Mouse (Mus musculus): ENCODE measurements around the gene Mcmbp. TPM values are rescaled to one million over a fixed set of nuclear protein-coding genes. Genes with fewer than 3 reads are reported as not detected.
A peak's percentile ranks its signal among the peaks of the same experiment; 100 is the strongest.

Gene Mcmbp
- polyA plus RNA-seq, 1 experiment from 2014 or later: 79.1 TPM

- Histone ChIP-seq H3K9me3 (ENCODE audit: control insufficient read depth, low read length) (no peaks in the 10 kb centered on the region), H3K36me3 (ENCODE audit: control insufficient read depth, insufficient read depth, low read length) (peaks cover 5% of the 10 kb centered on the region), H3K9ac (ENCODE audit: low read length) (no peak overlapping the region), H3K4me1 (ENCODE audit: control insufficient read depth, insufficient read depth, low read length) (peaks cover 8% of the 10 kb centered on the region), H3K27ac (ENCODE audit: low read depth, low read length) (no peak overlapping the region), H3K4me3 (ENCODE audit: low read depth, low read length) (no peak overlapping the region), H3K27me3 (ENCODE audit: control insufficient read depth, insufficient read depth, low read length) (no peaks in the 10 kb centered on the region), H3K4me2 (no peak overlapping the region)
- DNase-seq (ENCODE audit: low spot score, missing footprints) (no peak), ATAC-seq (ENCODE audit: low FRiP score) (no peak)
- 83% methylated on average over 3 of the region's 3 CpGs for WGBS
These were observed 8.5 kb upstream of the Mcmbp start for GRCm38 (mm10) chr7:128748758-128749157.

- peak overlapping the region; percentile 90 for H3K9ac ChIP-seq (ENCODE audit: low read length)
- no peaks in the 10 kb centered on the region for H3K27me3 ChIP-seq (ENCODE audit: control insufficient read depth, insufficient read depth, low read length)
- no peak overlapping the region for H3K27ac ChIP-seq (ENCODE audit: low read depth, low read length)
- H3K36me3 ChIP-seq (ENCODE audit: control insufficient read depth, insufficient read depth, low read length): peaks cover 4% of the 10 kb centered on the region
- peaks cover 8% of the 10 kb centered on the region for H3K4me1 ChIP-seq (ENCODE audit: control insufficient read depth, insufficient read depth, low read length)
- no peak for DNase-seq (ENCODE audit: low spot score, missing footprints)
- H3K9me3 ChIP-seq (ENCODE audit: control insufficient read depth, low read length): no peaks in the 10 kb centered on the region
- no peak overlapping the region for H3K4me3 ChIP-seq (ENCODE audit: low read depth, low read length)
- WGBS: 94% methylated on average over 10 of the region's 10 CpGs
- H3K4me2 ChIP-seq: no peak overlapping the region
- ATAC-seq (ENCODE audit: low FRiP score): no peak
These were observed 5.9 kb upstream of the Mcmbp start for GRCm38 (mm10) chr7:128746151-128746550.

GRCm38 (mm10) chr7:128744684-128745485 lies 4.6 kb upstream of the Mcmbp start, which contains the start of gene Sec23ip:
TSS of gene Sec23ip (plus strand) at chr7:128744943.
- Histone ChIP-seq H3K9ac (ENCODE audit: low read length) (peak within 1 kb of the TSS; percentile 90), H3K4me1 (ENCODE audit: control insufficient read depth, insufficient read depth, low read length) (peaks cover 8% of the 10 kb centered on the region), H3K4me2 (peak within 1 kb of the TSS; percentile 90), H3K36me3 (ENCODE audit: control insufficient read depth, insufficient read depth, low read length) (no peaks in the 10 kb centered on the region; the same call in 1 of the 2 replicates), H3K27ac (ENCODE audit: low read depth, low read length) (0 out of 2 replicates have a peak within 1 kb of the TSS, but pooled peaks have one; percentile 5), H3K27me3 (ENCODE audit: control insufficient read depth, insufficient read depth, low read length) (no peaks in the 10 kb centered on the region), H3K9me3 (ENCODE audit: control insufficient read depth, low read length) (no peaks in the 10 kb centered on the region), H3K4me3 (ENCODE audit: low read depth, low read length) (peak within 1 kb of the TSS; percentile 91)
- peak; percentile 89 for ATAC-seq (ENCODE audit: low FRiP score)
- 0% methylated on average over 53 of the region's 55 CpGs for WGBS
- DNase-seq (ENCODE audit: low spot score, missing footprints): peak; percentile 99

GRCm38 (mm10) chr7:128743898-128744297 lies 3.6 kb upstream of the Mcmbp start:
- H3K4me2 ChIP-seq: peak overlapping the region; percentile 35

GRCm38 (mm10) chr7:128739462-128740277 lies 625 bp downstream of the Mcmbp start:
- Histone ChIP-seq H3K9me3 (ENCODE audit: control insufficient read depth, low read length) (peaks cover 1% of the 10 kb centered on the region; the same call in 1 of the 2 replicates), H3K9ac (ENCODE audit: low read length) (peak overlapping the region; percentile 93), H3K36me3 (ENCODE audit: control insufficient read depth, insufficient read depth, low read length) (no peaks in the 10 kb centered on the region), H3K4me3 (ENCODE audit: low read depth, low read length) (peak overlapping the region; percentile 98), H3K27ac (ENCODE audit: low read depth, low read length) (peak overlapping the region; percentile 69), H3K27me3 (ENCODE audit: control insufficient read depth, insufficient read depth, low read length) (no peaks in the 10 kb centered on the region), H3K4me2 (peak overlapping the region; percentile 86), H3K4me1 (ENCODE audit: control insufficient read depth, insufficient read depth, low read length) (peaks cover 14% of the 10 kb centered on the region)
- DNase-seq (ENCODE audit: low spot score, missing footprints): peak; percentile 93
- peak; percentile 70 for ATAC-seq (ENCODE audit: low FRiP score)
- under 1% methylated on average over 80 of the region's 80 CpGs for WGBS

More at GRCm38 (mm10) chr7:128743898-128744297, 3.6 kb upstream of the Mcmbp start:
- ATAC-seq (ENCODE audit: low FRiP score) (no peak), DNase-seq (ENCODE audit: low spot score, missing footprints) (peak; percentile 85)
- Histone ChIP-seq H3K36me3 (ENCODE audit: control insufficient read depth, insufficient read depth, low read length) (no peaks in the 10 kb centered on the region), H3K9me3 (ENCODE audit: control insufficient read depth, low read length) (no peaks in the 10 kb centered on the region), H3K27ac (ENCODE audit: low read depth, low read length) (no peak overlapping the region), H3K27me3 (ENCODE audit: control insufficient read depth, insufficient read depth, low read length) (no peaks in the 10 kb centered on the region), H3K4me3 (ENCODE audit: low read depth, low read length) (no peak overlapping the region; the same call in 1 of the 2 replicates), H3K9ac (ENCODE audit: low read length) (no peak overlapping the region), H3K4me1 (ENCODE audit: control insufficient read depth, insufficient read depth, low read length) (peaks cover 13% of the 10 kb centered on the region)
- 62% methylated on average over 2 of the region's 2 CpGs for WGBS

- Histone ChIP-seq H3K27ac (ENCODE audit: low read depth, low read length) (no peak overlapping the region), H3K9ac (ENCODE audit: low read length) (peak overlapping the region; percentile 93), H3K27me3 (ENCODE audit: control insufficient read depth, insufficient read depth, low read length) (no peaks in the 10 kb centered on the region), H3K9me3 (ENCODE audit: control insufficient read depth, low read length) (peaks cover 2% of the 10 kb centered on the region; the same call in 1 of the 2 replicates), H3K4me1 (ENCODE audit: control insufficient read depth, insufficient read depth, low read length) (peaks cover 14% of the 10 kb centered on the region), H3K36me3 (ENCODE audit: control insufficient read depth, insufficient read depth, low read length) (0 out of 2 replicates have a peak, but pooled peaks cover 2% of the 10 kb centered on the region), H3K4me2 (peak overlapping the region; percentile 86), H3K4me3 (ENCODE audit: low read depth, low read length) (peak overlapping the region; percentile 98)
- peak; percentile 87 for DNase-seq (ENCODE audit: low spot score, missing footprints)
- no peak for ATAC-seq (ENCODE audit: low FRiP score)
- WGBS: 3% methylated on average over 15 of the region's 15 CpGs
These were observed 1.2 kb downstream of the Mcmbp start for GRCm38 (mm10) chr7:128739116-128739461.

GRCm38 (mm10) chr7:128738041-128738440 lies 2.3 kb downstream of the Mcmbp start:
- no peaks in the 10 kb centered on the region for H3K27me3 ChIP-seq (ENCODE audit: control insufficient read depth, insufficient read depth, low read length)
- peaks cover 14% of the 10 kb centered on the region for H3K4me1 ChIP-seq (ENCODE audit: control insufficient read depth, insufficient read depth, low read length)
- H3K36me3 ChIP-seq (ENCODE audit: control insufficient read depth, insufficient read depth, low read length): 0 out of 2 replicates have a peak, but pooled peaks cover 2% of the 10 kb centered on the region
- ATAC-seq (ENCODE audit: low FRiP score) (no peak), DNase-seq (ENCODE audit: low spot score, missing footprints) (no peak)
- H3K4me2 ChIP-seq: peak overlapping the region; percentile 86; the same call in 1 of the 2 replicates
- 86% methylated on average over 5 of the region's 5 CpGs for WGBS
- H3K27ac ChIP-seq (ENCODE audit: low read depth, low read length): no peak overlapping the region
- H3K4me3 ChIP-seq (ENCODE audit: low read depth, low read length): peak overlapping the region; percentile 98
- no peak overlapping the region for H3K9ac ChIP-seq (ENCODE audit: low read length)
- H3K9me3 ChIP-seq (ENCODE audit: control insufficient read depth, low read length): peaks cover 2% of the 10 kb centered on the region; the same call in 1 of the 2 replicates

GRCm38 (mm10) chr7:128731585-128731984 lies 8.7 kb downstream of the Mcmbp start:
- no peak overlapping the region for H3K27ac ChIP-seq (ENCODE audit: low read depth, low read length)
- H3K4me1 ChIP-seq (ENCODE audit: control insufficient read depth, insufficient read depth, low read length): peaks cover 5% of the 10 kb centered on the region; the same call in 1 of the 2 replicates
- 0 out of 2 replicates have a peak, but pooled peaks cover 2% of the 10 kb centered on the region for H3K36me3 ChIP-seq (ENCODE audit: control insufficient read depth, insufficient read depth, low read length)
- H3K27me3 ChIP-seq (ENCODE audit: control insufficient read depth, insufficient read depth, low read length): no peaks in the 10 kb centered on the region
- 83% methylated on average over 2 of the region's 2 CpGs for WGBS
- H3K9me3 ChIP-seq (ENCODE audit: control insufficient read depth, low read length): peaks cover 2% of the 10 kb centered on the region; the same call in 1 of the 2 replicates
- ATAC-seq (ENCODE audit: low FRiP score) (no peak), DNase-seq (ENCODE audit: low spot score, missing footprints) (no peak)
- no peak overlapping the region for H3K9ac ChIP-seq (ENCODE audit: low read length)
- H3K4me3 ChIP-seq (ENCODE audit: low read depth, low read length): no peak overlapping the region
- no peak overlapping the region for H3K4me2 ChIP-seq
